Mouse (Mus musculus) 3134 (cell line): ENCODE data around the gene Ccdc120.

Experiments
- DNase-seq: peaks from one replicate; pipeline ENCODE4 v3.0.0-alpha.2; 2011; ENCODE audit warnings: low spot score; ENCODE audit not compliant: insufficient read length; ENCODE audit errors: extremely low read depth

Ccdc120 gene

GRCm38 (mm10) chrX:7750432-7751116, at the start of gene Ccdc120:
Gene Ccdc120 (minus strand): TSS chrX:7750905.
- peak; percentile 82 for DNase-seq

DNA sequence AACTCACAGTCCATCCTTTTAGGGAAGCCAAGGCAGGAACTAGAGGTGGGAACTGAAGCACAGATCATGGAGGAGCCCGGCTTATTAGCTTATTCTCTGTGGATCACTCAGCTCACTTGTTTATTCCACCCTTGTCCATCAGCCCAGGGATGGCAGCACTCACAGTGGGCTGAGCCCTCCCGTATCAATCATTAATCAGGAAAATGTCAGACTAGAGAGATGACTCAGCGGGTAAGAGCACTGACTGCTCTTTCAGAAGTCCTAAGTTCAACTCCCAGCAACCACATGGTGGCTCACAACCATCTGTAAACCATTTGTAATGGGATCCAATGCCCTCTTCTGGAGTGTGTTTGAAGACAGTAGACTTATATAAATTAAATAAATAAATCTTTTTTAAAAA, 46.6 kb upstream of the Ccdc120 start:
- DNase-seq = no peak

DNA sequence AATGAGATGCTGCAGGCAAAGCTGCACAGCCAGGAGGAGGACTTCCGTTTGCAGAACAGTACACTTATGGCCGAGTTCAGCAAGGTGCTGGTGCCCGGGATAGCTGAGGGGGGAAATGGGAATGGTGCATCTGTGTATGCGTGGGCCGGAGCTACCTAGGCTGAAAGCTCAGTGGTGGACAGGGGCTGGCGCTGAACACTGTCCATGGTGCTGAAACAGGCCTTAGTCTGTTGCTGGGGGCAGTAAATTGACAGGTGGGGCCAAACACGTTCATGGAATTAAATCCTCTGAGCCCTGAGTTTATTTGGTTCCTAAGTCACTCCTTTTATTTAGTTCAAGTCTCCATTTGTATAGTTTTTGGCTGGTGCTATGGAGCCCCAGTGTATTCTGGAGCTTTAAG, 44.3 kb upstream of the Ccdc120 start:
- no peak for DNase-seq

- DNase-seq = no peak
These were observed 42.7 kb upstream of the Ccdc120 start for GRCm38 (mm10) chrX:7793361-7793760.

DNA sequence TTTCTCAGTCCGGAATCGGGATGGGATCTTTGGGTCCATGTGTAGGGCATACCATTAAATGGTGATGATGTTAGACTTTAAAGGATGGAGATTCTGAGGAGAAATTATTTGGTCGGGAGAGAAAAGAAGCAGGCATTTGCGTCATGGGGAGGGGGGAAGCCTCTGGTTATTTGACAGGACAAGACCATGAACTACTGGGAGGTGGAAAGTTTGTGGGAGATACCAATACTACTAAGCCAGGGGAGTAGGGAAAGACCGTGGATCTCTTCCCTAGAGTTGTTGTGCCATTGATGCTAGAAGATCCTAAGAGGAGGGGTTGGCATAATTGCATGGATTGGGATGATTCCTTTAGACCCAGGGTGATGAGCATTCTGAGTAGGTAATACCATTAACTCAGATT, 39.6 kb upstream of the Ccdc120 start:
- DNase-seq = no peak

DNA sequence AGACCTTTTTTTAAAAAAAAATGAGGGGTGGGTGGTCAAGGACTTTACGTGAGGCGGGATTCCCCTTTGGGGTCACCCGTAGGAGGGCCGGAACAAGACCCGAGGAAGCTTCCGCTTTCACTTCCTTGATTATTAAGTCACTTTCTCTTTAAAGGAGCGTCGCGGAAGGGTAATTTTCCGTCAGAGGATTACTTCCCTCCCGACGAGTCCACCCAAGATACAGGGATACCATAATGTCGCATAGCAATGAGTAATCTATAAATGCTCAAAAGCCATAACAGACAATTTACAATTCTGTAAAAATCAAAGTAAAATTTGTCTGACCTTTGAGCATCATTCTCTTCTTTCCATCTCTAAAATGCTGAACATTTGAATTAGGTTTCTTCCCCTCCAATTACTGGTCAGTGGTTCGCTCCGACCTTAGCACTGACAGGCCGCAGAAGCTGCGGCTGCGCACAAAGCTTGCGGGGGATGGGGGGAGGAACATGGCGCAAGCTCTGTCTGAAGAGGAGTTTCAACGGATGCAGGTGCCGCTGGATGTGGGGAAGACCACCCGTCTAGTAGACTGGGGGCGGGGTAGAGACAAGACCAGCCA, 38.9 kb upstream of the Ccdc120 start, which contains the start of gene Gripap1:
Gene Gripap1 (plus strand): TSS at position 224 of the 595 bp plus-strand sequence.
- peak; percentile 68 for DNase-seq

GRCm38 (mm10) chrX:7782603-7783092, 31.9 kb upstream of the Ccdc120 start:
- no peak for DNase-seq

- DNase-seq = no peak
These were observed 28.6 kb upstream of the Ccdc120 start for GRCm38 (mm10) chrX:7779294-7779693.

DNA sequence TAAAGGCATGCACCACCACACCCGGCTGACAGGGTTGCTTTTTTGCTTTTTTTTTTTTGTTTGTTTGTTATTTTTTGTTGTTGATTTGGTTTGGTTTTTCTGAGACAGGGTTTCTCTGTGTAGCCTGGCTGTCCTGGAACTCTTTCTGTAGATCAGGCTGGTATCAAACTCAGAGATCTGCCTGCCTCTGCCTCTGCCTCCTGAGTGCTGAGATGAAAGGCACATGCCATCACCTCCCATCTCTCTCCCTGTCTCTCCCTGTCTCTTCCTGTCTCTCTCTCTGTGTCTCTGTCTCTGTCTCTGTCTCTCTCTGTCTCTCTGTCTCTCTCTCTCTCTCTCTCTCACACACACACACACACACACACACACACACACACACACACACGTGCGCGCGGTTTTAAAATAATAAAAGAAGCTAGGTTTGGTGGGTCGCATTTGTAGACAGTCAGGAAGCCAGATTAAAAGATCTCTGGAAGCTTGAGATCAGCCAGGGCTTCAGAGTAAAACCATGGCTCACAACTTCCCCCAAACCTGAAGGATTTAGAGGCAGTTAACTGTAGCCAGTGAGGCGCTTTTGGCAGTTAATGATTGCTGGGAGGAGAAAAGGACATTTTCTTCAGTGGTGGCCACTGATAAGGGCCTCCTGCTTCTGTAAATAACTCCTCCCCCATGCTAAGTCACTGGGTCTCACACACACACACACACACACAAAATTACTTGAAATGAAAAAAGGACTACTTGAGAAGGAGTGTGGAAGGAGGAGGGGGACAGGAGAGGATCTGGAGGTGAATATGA, 27.9 kb upstream of the Ccdc120 start:
- DNase-seq = no peak

DNA sequence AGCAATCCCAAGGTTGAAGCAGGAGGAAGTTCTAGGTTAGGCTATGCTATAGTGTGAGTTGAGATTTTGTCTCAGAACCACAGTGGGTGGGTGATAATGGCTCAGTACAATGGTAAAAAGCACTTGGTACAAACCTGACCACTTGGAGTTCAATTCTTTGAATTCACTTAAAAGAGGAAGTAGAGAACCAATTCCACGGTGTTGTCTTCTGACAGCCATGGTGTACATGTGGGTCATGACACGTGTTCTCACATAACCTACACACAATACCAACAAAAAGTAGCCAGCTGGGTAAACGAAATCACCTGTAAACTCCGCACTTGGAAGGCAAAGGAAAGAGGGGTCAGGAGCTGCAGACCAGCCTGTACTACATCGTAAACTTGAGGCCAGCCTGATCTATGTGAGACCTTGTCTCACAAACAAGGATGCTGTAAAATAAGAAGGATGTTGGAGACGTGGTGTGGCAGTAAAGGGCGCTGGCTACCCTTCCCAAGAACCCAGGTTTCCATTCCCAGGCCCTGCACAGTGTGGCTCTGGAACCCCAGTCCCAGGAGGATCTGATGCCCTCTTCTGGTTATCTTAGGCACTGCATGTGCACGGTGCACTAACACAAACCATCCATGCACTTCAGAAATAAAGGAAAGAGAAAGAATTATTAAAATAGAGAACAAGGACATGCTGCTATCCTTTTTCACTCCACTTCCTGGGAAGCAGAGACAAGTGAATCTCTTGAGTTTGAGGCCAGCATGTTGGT, 25.8 kb upstream of the Ccdc120 start:
- no peak for DNase-seq

- no peak for DNase-seq
These were observed 24.9 kb upstream of the Ccdc120 start for GRCm38 (mm10) chrX:7775501-7776205.

GRCm38 (mm10) chrX:7772766-7773165, 22.1 kb upstream of the Ccdc120 start:
- no peak for DNase-seq

GRCm38 (mm10) chrX:7769302-7770017, 18.8 kb upstream of the Ccdc120 start:
- no peak for DNase-seq

DNA sequence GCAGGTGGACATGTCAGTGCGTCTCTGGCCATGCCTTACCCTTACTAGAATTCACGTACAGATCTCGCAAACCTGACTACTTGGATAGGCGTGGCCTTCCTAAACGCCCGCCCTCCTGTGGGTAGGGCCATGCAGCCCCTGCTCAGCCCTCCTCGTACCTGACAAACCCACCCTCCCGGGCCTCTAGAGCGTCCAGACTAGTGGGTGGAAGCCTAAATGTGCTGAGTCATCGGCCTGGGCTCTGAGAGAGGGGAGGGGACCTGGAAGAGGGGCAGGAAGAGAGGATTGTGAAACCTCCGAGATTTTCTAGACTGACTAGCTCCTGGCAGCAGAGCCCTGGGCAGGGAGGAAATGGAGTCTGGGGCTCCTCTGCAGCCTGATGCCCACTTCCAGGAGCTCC, 15.1 kb upstream of the Ccdc120 start:
- peak; percentile 80 for DNase-seq

DNA sequence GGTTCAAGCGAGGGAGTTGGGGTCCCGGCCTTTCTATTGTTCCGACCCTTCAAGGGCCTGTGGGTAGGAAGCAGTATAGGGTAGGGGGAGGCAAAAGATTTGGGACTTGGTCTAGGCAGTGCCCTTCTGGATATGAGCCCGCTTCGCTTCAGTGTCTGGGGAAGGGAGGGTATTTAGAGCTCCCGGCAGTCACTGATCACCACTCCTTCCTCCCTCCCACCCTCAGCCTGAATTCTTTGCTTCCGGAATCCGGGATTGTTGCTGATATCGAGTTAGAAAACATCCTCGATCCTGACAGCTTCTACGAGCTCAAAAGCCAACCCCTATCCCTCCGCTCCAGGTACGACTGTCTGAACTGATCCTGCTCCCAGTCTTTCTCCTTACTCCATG, 14.6 kb upstream of the Ccdc120 start:
- no peak for DNase-seq

- DNase-seq = no peak
These were observed 14.1 kb upstream of the Ccdc120 start for GRCm38 (mm10) chrX:7764657-7765280.

GRCm38 (mm10) chrX:7763631-7764393, 13.1 kb upstream of the Ccdc120 start:
- DNase-seq = peak; percentile 63

DNA sequence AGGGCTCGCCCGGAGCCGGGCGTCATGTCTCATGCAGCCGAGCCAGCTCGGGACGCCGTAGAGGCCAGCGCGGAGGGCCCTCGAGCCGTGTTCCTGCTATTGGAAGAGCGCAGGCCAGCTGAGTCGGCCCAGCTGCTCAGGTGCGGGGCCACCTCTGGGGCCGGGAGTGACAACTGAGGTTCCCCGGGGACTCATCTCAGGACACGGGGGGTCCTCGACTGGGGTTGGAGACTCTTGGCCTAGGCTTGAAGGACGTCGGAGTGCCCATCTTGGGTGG, 12.2 kb upstream of the Ccdc120 start:
- no peak for DNase-seq
